Mouse (Mus musculus) gastrocnemius, adult 18-20 months (tissue): ENCODE measurements around the gene Myh11. TPM values are rescaled to one million over a fixed set of nuclear protein-coding genes. Genes with fewer than 3 reads are reported as not detected.
A peak's percentile ranks its signal among the peaks of the same experiment; 100 is the strongest.

ENCODE experiments used
- DNase-seq: peaks from one replicate; pipeline ENCODE4 v3.0.0; 2021; ENCODE audit warnings: low spot score
- long read RNA-seq, 2 experiments: library from polyadenylated mRNA; stranded (forward); transcript quantifications; one replicate each; pipeline ENCODE4 v2.0.0; 2021
- total RNA-seq, 2 experiments: library from RNA; stranded (reverse); gene quantifications; 2 replicates each; pipeline ENCODE4 v1.2.3; 2021

Myh11 gene
- total RNA-seq: 10 to 100 TPM; 19.7 to 24.3 TPM
- long read RNA-seq, experiment 1, full-length matches to known transcripts: 4 of 12 reads
- long read RNA-seq, experiment 1, partial matches to known transcripts: 3 of 12 reads
- long read RNA-seq, experiment 1, other reads (novel, unspliced or antisense): 5 of 12 reads
- long read RNA-seq, experiment 2, full-length matches to known transcripts: 4 of 14 reads
- long read RNA-seq, experiment 2, partial matches to known transcripts: 5 of 14 reads
- long read RNA-seq, experiment 2, other reads (novel, unspliced or antisense): 5 of 14 reads

- peak; percentile 77 for DNase-seq
Measured at GRCm38 (mm10) chr16:14291223-14291622, at the start of gene Myh11. Myh11 (minus strand) TSS chr16:14291372.

GRCm38 (mm10) chr16:14328156-14328555, 37.0 kb upstream of the Myh11 start:
- DNase-seq: no peak

GRCm38 (mm10) chr16:14320494-14320893, 29.3 kb upstream of the Myh11 start:
- DNase-seq: no peak

GRCm38 (mm10) chr16:14319681-14320080, 28.5 kb upstream of the Myh11 start:
- no peak for DNase-seq

- DNase-seq: peak; percentile 97
Measured at GRCm38 (mm10) chr16:14316884-14317876, 26.0 kb upstream of the Myh11 start, which contains the start of gene Fopnl. Fopnl (minus strand) TSS chr16:14317405.

- no peak for DNase-seq
Measured at GRCm38 (mm10) chr16:14312914-14313313, 21.7 kb upstream of the Myh11 start.

GRCm38 (mm10) chr16:14311371-14311770, 20.2 kb upstream of the Myh11 start:
- DNase-seq: no peak

- no peak for DNase-seq
Measured at GRCm38 (mm10) chr16:14309833-14310232, 18.7 kb upstream of the Myh11 start.

- DNase-seq: no peak
Measured at GRCm38 (mm10) chr16:14308245-14309073, 17.3 kb upstream of the Myh11 start.

GRCm38 (mm10) chr16:14307373-14307772, 16.2 kb upstream of the Myh11 start:
- DNase-seq: no peak

GRCm38 (mm10) chr16:14306451-14306850, 15.3 kb upstream of the Myh11 start:
- DNase-seq: no peak

- DNase-seq: no peak
Measured at GRCm38 (mm10) chr16:14304791-14305190, 13.6 kb upstream of the Myh11 start.

- no peak for DNase-seq
Measured at GRCm38 (mm10) chr16:14303676-14304075, 12.5 kb upstream of the Myh11 start.

GRCm38 (mm10) chr16:14303148-14303547, 12.0 kb upstream of the Myh11 start:
- DNase-seq: no peak

GRCm38 (mm10) chr16:14298461-14298860, 7.3 kb upstream of the Myh11 start:
- no peak for DNase-seq

GRCm38 (mm10) chr16:14297746-14298145, 6.6 kb upstream of the Myh11 start:
- DNase-seq: no peak

- DNase-seq: no peak
Measured at GRCm38 (mm10) chr16:14297137-14297536, 6.0 kb upstream of the Myh11 start.

- no peak for DNase-seq
Measured at GRCm38 (mm10) chr16:14296544-14297124, 5.5 kb upstream of the Myh11 start.

- DNase-seq: no peak
Measured at GRCm38 (mm10) chr16:14295291-14295690, 4.1 kb upstream of the Myh11 start.

GRCm38 (mm10) chr16:14292205-14293199, 1.3 kb upstream of the Myh11 start:
- DNase-seq: no peak
